Mouse (Mus musculus) splenic B cell, adult 2 months (primary cell): Measurements from ENCODE around the gene Det1.

ENCODE experiments used
- DNase-seq: peaks from one replicate; pipeline ENCODE4 v3.0.0-alpha.2; 2011; ENCODE audit warnings: low read depth, low spot score
- H3K27me3 ChIP-seq: 2 replicates; pipeline ENCODE4 v1.6.1; 2012; ENCODE audit warnings: mild to moderate bottlenecking, low read length, moderate library complexity, mixed read lengths; ENCODE audit not compliant: control insufficient read depth, poor library complexity, insufficient read depth, severe bottlenecking
- H3K36me3 ChIP-seq: 2 replicates; pipeline ENCODE4 v1.6.1; 2012; ENCODE audit warnings: mild to moderate bottlenecking, low read length, moderate library complexity, mixed read lengths; ENCODE audit not compliant: control insufficient read depth, poor library complexity, insufficient read depth, severe bottlenecking

Det1 gene

GRCm38 (mm10) chr7:78814766-78815165 is 32.3 kb downstream of the Det1 start:
- Histone ChIP-seq H3K27me3 (no peaks in the 10 kb centered on the region), H3K36me3 (no peaks in the 10 kb centered on the region)
- DNase-seq, result no peak

- Histone ChIP-seq H3K27me3 (no peaks in the 10 kb centered on the region), H3K36me3 (no peaks in the 10 kb centered on the region)
- DNase-seq, result no peak
These were observed 33.3 kb downstream of the Det1 start for GRCm38 (mm10) chr7:78813791-78814190.

- H3K27me3 ChIP-seq, result no peaks in the 10 kb centered on the region
- no peak for DNase-seq
These were observed 39.9 kb downstream of the Det1 start for GRCm38 (mm10) chr7:78807192-78807591.

GRCm38 (mm10) chr7:78803841-78804240 is 43.2 kb downstream of the Det1 start:
- DNase-seq, result no peak
- no peaks in the 10 kb centered on the region for H3K27me3 ChIP-seq
- H3K36me3 ChIP-seq, result no peaks in the 10 kb centered on the region

More at GRCm38 (mm10) chr7:78807192-78807591, 39.9 kb downstream of the Det1 start:
- H3K36me3 ChIP-seq, result no peaks in the 10 kb centered on the region

- DNase-seq, result no peak
- Histone ChIP-seq H3K36me3 (no peaks in the 10 kb centered on the region), H3K27me3 (no peaks in the 10 kb centered on the region)
These were observed 47.1 kb downstream of the Det1 start for GRCm38 (mm10) chr7:78799730-78800496.

GRCm38 (mm10) chr7:78797843-78798455 is 49.1 kb downstream of the Det1 start:
- no peaks in the 10 kb centered on the region for H3K36me3 ChIP-seq
- no peaks in the 10 kb centered on the region for H3K27me3 ChIP-seq
- DNase-seq, result no peak

- Histone ChIP-seq H3K27me3 (no peaks in the 10 kb centered on the region), H3K36me3 (no peaks in the 10 kb centered on the region)
- DNase-seq, result no peak
These were observed 50.4 kb downstream of the Det1 start for GRCm38 (mm10) chr7:78796624-78797023.

- Histone ChIP-seq H3K36me3 (no peaks in the 10 kb centered on the region), H3K27me3 (no peaks in the 10 kb centered on the region)
- no peak for DNase-seq
These were observed 52.4 kb downstream of the Det1 start for GRCm38 (mm10) chr7:78794571-78795092.

GRCm38 (mm10) chr7:78793895-78794570 is 53.0 kb downstream of the Det1 start:
- no peak for DNase-seq
- Histone ChIP-seq H3K36me3 (no peaks in the 10 kb centered on the region), H3K27me3 (no peaks in the 10 kb centered on the region)

- DNase-seq, result peak; percentile 76
- H3K36me3 ChIP-seq, result no peaks in the 10 kb centered on the region
- no peaks in the 10 kb centered on the region for H3K27me3 ChIP-seq
These were observed 55.5 kb downstream of the Det1 start for GRCm38 (mm10) chr7:78791359-78792222.

- H3K27me3 ChIP-seq, result no peaks in the 10 kb centered on the region
- no peaks in the 10 kb centered on the region for H3K36me3 ChIP-seq
- DNase-seq, result no peak
These were observed 59.2 kb downstream of the Det1 start for GRCm38 (mm10) chr7:78787793-78788380.

- Histone ChIP-seq H3K27me3 (no peaks in the 10 kb centered on the region), H3K36me3 (no peaks in the 10 kb centered on the region)
- no peak for DNase-seq
These were observed 61.2 kb downstream of the Det1 start for GRCm38 (mm10) chr7:78785906-78786305.

GRCm38 (mm10) chr7:78782639-78783581 is 64.2 kb downstream of the Det1 start, which contains the start of the genes Mrps11 and Mrpl46:
Gene Mrps11, plus strand, starts transcription at chr7:78783119.
Gene Mrpl46, minus strand, starts transcription at chr7:78783531.
- H3K36me3 ChIP-seq, result no peaks in the 10 kb centered on the region
- peak; percentile 89 for DNase-seq
- H3K27me3 ChIP-seq, result no peaks in the 10 kb centered on the region
